Comparison of ENCODE assay signal across 13 mouse cellular contexts in genomic region chr4:106870556-106870955, GRCm38 (mm10). TPM values are rescaled to one million over a fixed set of nuclear protein-coding genes. Genes with fewer than 3 reads are reported as not detected.
A peak's percentile ranks its signal among the peaks of the same experiment; 100 is the strongest.
DNase-seq lines count a peak whose midpoint lies in the region; ATAC-seq and TF ChIP-seq lines count a peak whose summit lies in the region.
"Had no signal": no experiment of that assay in that cellular context is flagged by ENCODE, and none has a peak within 500 bp of the region (broad histone marks: within the 10 kb centered on the region; RNA-seq: fewer than 3 reads in every experiment).

No protein-coding gene starts in this region.

- intact Hi-C loops in heart, postnatal 10 days (cut with DNase I): no loop called here

- H3K4me2 ChIP-seq in liver, embryonic 14.5 days (ENCODE audit: low read depth): peak overlapping the region; percentile 34
- H3K4me2 ChIP-seq: embryonic facial prominence, embryonic 15.5 days; neural tube, embryonic 13.5 days had no signal

- peak; percentile 56 for DNase-seq in retina, postnatal 1 day
- DNase-seq in retina, embryonic 14.5 days (ENCODE audit: low spot score): no peak
- peak; percentile 77 to 79 (median 77) for DNase-seq in liver, embryonic 14.5 days (ENCODE audit: low read depth in 3 of 3, low spot score in 3 of 3)
- peak; percentile 60 for DNase-seq in thymus, postnatal 4 days
- DNase-seq in cerebellum, adult 8-10 months: no peak
- DNase-seq in heart, postnatal 10 days: no peak
- no peak for DNase-seq in kidney, postnatal 10 days
- DNase-seq: gastrocnemius, postnatal 36 days; lung, postnatal 14 days had no signal

- H3K9ac ChIP-seq in liver, embryonic 14.5 days (replicated peaks): no peak overlapping the region
- H3K9ac ChIP-seq: embryonic facial prominence, embryonic 15.5 days; neural tube, embryonic 13.5 days had no signal

- no peaks in the 10 kb centered on the region for H3K36me3 ChIP-seq in liver, embryonic 14.5 days (replicated peaks; ENCODE audit: control insufficient read depth, insufficient read depth, low read depth)
- H3K36me3 ChIP-seq: embryonic facial prominence, embryonic 15.5 days; neural tube, embryonic 13.5 days had no signal

- H3K27ac ChIP-seq in liver, embryonic 14.5 days: no peak overlapping the region; the same call in 1 of the 2 replicates
- H3K27ac ChIP-seq: neural tube, embryonic 13.5 days had no signal

- TF ChIP-seq CTCF in liver, embryonic 14.5 days (IDR thresholded peaks at IDR 0.05; ENCODE audit: low read depth): no peak

- H3K4me1 ChIP-seq in liver, embryonic 14.5 days (replicated peaks; ENCODE audit: control insufficient read depth in 2 of 2, insufficient read depth in 2 of 2, low read length in 1 of 2): peaks cover 12 to 34% of the 10 kb centered on the region in 2 experiments

- 6% methylated on average over 2 of the region's 2 CpGs for WGBS in liver, embryonic 14.5 days (ENCODE audit: insufficient replicate concordance)

- ATAC-seq in common myeloid progenitor, adult 5-6 weeks (replicated peaks; ENCODE audit: low read depth, poor library complexity, severe bottlenecking): peak; percentile 69
- ATAC-seq in liver, embryonic 14.5 days (ENCODE audit: insufficient read depth): peak; percentile 97
- ATAC-seq: Patski had no signal

- no peak for TF ChIP-seq EP300 in liver, embryonic 14.5 days (IDR thresholded peaks at IDR 0.05; ENCODE audit: low read depth)

- no peaks in the 10 kb centered on the region for H3K9me3 ChIP-seq in liver, embryonic 14.5 days (ENCODE audit: control insufficient read depth, low read length)
- H3K9me3 ChIP-seq: embryonic facial prominence, embryonic 15.5 days; neural tube, embryonic 13.5 days had no signal

- H3K4me3 ChIP-seq in liver, embryonic 14.5 days (ENCODE audit: insufficient read depth in 1 of 2, low read depth in 2 of 2, low read length in 2 of 2): no peak overlapping the region
- H3K4me3 ChIP-seq: embryonic facial prominence, embryonic 15.5 days; neural tube, embryonic 13.5 days had no signal

- no peaks in the 10 kb centered on the region for H3K27me3 ChIP-seq in liver, embryonic 14.5 days (ENCODE audit: control insufficient read depth, insufficient read depth, low read length)
- H3K27me3 ChIP-seq: embryonic facial prominence, embryonic 15.5 days; neural tube, embryonic 13.5 days; Patski had no signal

RNA-seq across cellular contexts. Expression of gene Ssbp3, which starts 39.9 kb away (rescaled TPM):
- 40.5 and 53.3 TPM in 2 replicates for total RNA-seq in common myeloid progenitor, adult 5-6 weeks (2017)
- 48.4 and 52.1 TPM in 2 replicates for polyA plus RNA-seq in liver, embryonic 14.5 days (2012; rRNA removed)
- 33.0 and 37.9 TPM in 2 replicates for polyA plus RNA-seq in liver, embryonic 14.5 days (2014; fragmentation: Nextera tagmentation; extraction: Ambion mirVana)
- 10 to 100 TPM; 41.6 to 49.9 TPM for total RNA-seq in heart, postnatal 10 days (2021)

Comparison
In these comparisons a context has a peak if more than half of its experiments do, and no peak if none do; other contexts are left out.
1. DNase-seq: peak in retina, postnatal 1 day (single experiment), liver, embryonic 14.5 days (3 of 3) and thymus, postnatal 4 days (single experiment); none in retina, embryonic 14.5 days (single experiment), cerebellum, adult 8-10 months (single experiment), heart, postnatal 10 days (0 of 2) and kidney, postnatal 10 days (single experiment).